Mouse (Mus musculus) olfactory bulb, adult 2 months (tissue): ENCODE measurements around the gene P2rx6.

Experiments used
- CTCF ChIP-seq: fragments of 200-500 bp; IDR thresholded peaks from 2 replicates; pipeline ENCODE4 v1.5.1; 2012; ENCODE audit warnings: low read depth, mild to moderate bottlenecking, low read length, moderate library complexity; ENCODE audit not compliant: insufficient read depth
- POLR2A ChIP-seq: fragments of 200-500 bp; IDR thresholded peaks from 2 replicates; pipeline ENCODE4 v1.6.1; 2012; ENCODE audit warnings: mild to moderate bottlenecking, low read depth, low read length, moderate library complexity; ENCODE audit not compliant: insufficient read depth

DNA sequence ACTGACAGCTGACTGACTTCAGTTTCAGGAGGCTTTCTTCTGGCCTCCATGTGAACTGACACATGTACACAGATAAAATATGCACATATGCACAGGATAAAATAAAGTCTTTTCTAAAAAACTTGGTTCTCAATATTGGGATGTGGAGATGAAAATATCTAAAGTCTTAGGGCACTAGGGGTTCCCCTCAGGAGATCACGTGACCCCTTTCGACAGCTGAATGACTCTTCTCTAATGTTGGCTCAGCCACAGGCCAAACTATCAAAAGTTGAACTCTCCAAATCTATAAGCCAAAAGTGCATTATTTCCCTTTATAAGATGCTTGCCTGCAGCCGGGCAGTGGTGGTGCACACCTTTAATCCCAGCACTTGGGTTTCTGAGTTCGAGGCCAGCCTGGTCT, 5.5 kb upstream of the P2rx6 start:
- TF ChIP-seq POLR2A (no peak), CTCF (no peak)
